Mouse (Mus musculus): ENCODE measurements around the gene Fa2h. TPM values are rescaled to one million over a fixed set of nuclear protein-coding genes. Genes with fewer than 3 reads are reported as not detected.

The Fa2h gene
- total RNA-seq (2021): 10 to 100 TPM; 35.2 to 35.9 TPM

GRCm38 (mm10) chr8:111393391-111394363 is at the start of gene Fa2h:
Gene Fa2h (minus strand): TSS chr8:111393824.
- peak; percentile 56 to 71 for DNase-seq

GRCm38 (mm10) chr8:111439189-111439588 is 45.6 kb upstream of the Fa2h start:
- peak; percentile 67 to 70 for DNase-seq

GRCm38 (mm10) chr8:111435071-111435828 is 41.6 kb upstream of the Fa2h start:
- no peak for DNase-seq

- peak; percentile 16 to 29 for DNase-seq
Measured at GRCm38 (mm10) chr8:111424646-111425045, 31.0 kb upstream of the Fa2h start.

GRCm38 (mm10) chr8:111424181-111424580 is 30.6 kb upstream of the Fa2h start:
- no peak for DNase-seq

- DNase-seq: no peak
Measured at GRCm38 (mm10) chr8:111422614-111423013, 29.0 kb upstream of the Fa2h start.

GRCm38 (mm10) chr8:111419171-111419570 is 25.5 kb upstream of the Fa2h start:
- DNase-seq: no peak

- DNase-seq: peak in 1 of 2 experiments; percentile 13
Measured at GRCm38 (mm10) chr8:111418601-111419000, 25.0 kb upstream of the Fa2h start.

- no peak for DNase-seq
Measured at GRCm38 (mm10) chr8:111417222-111417621, 23.6 kb upstream of the Fa2h start.

- DNase-seq: no peak
Measured at GRCm38 (mm10) chr8:111403391-111403790, 9.8 kb upstream of the Fa2h start.

GRCm38 (mm10) chr8:111391268-111391667 is 2.4 kb downstream of the Fa2h start:
- no peak for DNase-seq

GRCm38 (mm10) chr8:111390837-111391236 is 2.8 kb downstream of the Fa2h start:
- DNase-seq: no peak

GRCm38 (mm10) chr8:111389581-111389980 is 4.0 kb downstream of the Fa2h start:
- DNase-seq: no peak

- DNase-seq: no peak
Measured at GRCm38 (mm10) chr8:111385915-111386314, 7.7 kb downstream of the Fa2h start.

- DNase-seq: no peak
Measured at GRCm38 (mm10) chr8:111384628-111385027, 9.0 kb downstream of the Fa2h start.

GRCm38 (mm10) chr8:111375192-111375591 is 18.4 kb downstream of the Fa2h start:
- peak; percentile 12 to 34 for DNase-seq

- no peak for DNase-seq
Measured at GRCm38 (mm10) chr8:111369711-111370110, 23.9 kb downstream of the Fa2h start.

GRCm38 (mm10) chr8:111367350-111367749 is 26.3 kb downstream of the Fa2h start:
- no peak for DNase-seq

GRCm38 (mm10) chr8:111366610-111367234 is 26.9 kb downstream of the Fa2h start:
- DNase-seq: no peak

- no peak for DNase-seq
Measured at GRCm38 (mm10) chr8:111363489-111363888, 30.1 kb downstream of the Fa2h start.

- no peak for DNase-seq
Measured at GRCm38 (mm10) chr8:111360579-111361209, 32.9 kb downstream of the Fa2h start.

GRCm38 (mm10) chr8:111359936-111360335 is 33.7 kb downstream of the Fa2h start:
- DNase-seq: no peak
